Mouse (Mus musculus) neural tube, embryonic 10.5 days (tissue): Measurements from ENCODE around the gene Cep63.

Source experiments
- DNase-seq: peaks from one replicate; pipeline ENCODE4 v3.0.0-alpha.2; 2017; ENCODE audit warnings: low spot score; ENCODE audit errors: extremely low spot score

The Cep63 gene

GRCm38 (mm10) chr9:102632173-102632572 is 5.8 kb upstream of the Cep63 start:
- DNase-seq: no peak

- DNase-seq: no peak
Observed at GRCm38 (mm10) chr9:102631589-102632147, 5.3 kb upstream of the Cep63 start.

GRCm38 (mm10) chr9:102629052-102629451 is 2.7 kb upstream of the Cep63 start:
- no peak for DNase-seq

DNA sequence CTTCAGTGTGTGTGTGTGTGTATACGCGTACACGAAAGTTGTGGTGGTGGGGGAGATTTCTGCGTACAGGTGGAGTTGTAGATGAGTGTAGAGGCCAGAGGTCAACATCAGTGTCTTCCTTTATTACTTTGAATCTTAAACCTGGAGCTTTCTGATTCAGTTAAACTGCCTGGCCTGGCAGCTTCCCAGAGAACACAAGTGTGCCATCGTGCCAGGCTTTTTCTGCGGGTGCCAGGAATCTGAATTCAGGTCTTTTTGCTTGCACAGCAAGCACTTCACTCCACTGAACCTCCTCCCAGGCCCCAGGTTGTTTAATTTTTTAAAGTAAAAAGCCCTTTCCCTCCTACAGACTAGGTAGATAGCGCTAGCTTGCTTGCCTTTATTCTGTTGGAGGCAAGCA is 1.1 kb upstream of the Cep63 start:
- DNase-seq: no peak

DNA sequence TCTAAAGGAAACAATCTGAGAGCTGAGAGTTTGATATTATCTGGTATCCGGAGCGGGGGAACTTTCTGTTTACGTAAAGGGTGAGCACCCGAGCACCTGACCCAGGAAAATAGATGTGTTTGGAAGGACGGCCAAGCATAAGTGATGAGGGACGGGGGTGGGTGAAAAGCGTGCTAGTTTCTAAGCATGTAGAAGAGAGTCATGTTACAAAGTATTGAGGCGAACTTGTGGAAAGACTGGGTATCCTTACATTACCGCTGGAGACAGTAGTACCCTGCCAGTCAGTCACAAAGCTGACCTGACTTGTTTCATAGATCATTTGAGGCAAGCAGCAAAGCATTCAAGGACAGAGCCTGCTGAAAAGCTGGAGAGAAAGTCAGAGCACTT is 498 bp upstream of the Cep63 start:
- DNase-seq: no peak

- no peak for DNase-seq
Observed at GRCm38 (mm10) chr9:102625401-102625982, 842 bp downstream of the Cep63 start.

GRCm38 (mm10) chr9:102623581-102623980 is 2.8 kb downstream of the Cep63 start:
- DNase-seq: no peak

DNA sequence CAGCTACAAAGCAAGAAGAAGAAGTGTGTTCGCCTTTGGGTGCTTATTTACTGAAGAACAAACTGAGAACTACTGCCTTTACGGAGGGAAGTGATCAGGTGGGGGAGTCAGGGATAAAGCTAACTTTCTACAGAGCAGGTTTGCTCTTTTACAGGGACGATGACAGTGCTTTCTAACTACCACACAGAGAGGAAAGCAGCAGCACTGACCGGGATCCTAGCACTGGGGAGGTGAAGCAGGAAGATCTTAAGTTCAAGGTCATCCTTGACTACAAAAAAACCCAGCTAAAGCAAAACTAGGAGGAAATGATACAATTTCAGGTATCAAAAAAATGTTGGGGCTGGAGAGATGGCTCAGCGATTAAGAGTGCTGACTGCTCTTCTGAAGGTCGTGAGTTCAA is 3.5 kb downstream of the Cep63 start:
- no peak for DNase-seq

GRCm38 (mm10) chr9:102622192-102622857 is 4.0 kb downstream of the Cep63 start:
- peak; percentile 36 for DNase-seq

GRCm38 (mm10) chr9:102621385-102621784 is 4.9 kb downstream of the Cep63 start:
- no peak for DNase-seq

DNA sequence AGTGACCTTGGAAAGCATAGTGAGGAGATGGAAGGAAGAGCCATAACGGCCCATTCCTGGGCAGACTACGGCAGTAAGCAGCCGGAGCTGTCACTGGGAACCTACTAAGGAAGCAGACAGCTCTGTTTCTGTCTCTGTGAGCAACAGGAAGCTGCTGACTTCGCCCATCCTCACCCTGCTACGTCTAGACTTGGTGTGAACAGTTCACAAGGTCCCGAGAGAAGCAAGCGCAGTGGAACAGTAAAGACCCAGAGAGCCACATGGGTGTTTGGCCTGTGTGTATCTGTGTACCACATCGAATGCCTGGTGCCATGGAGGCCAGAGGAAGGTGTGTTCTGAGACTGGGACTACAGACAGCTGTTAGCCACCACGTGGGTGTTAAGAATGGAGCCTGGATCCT is 10.1 kb downstream of the Cep63 start:
- no peak for DNase-seq

- no peak for DNase-seq
Observed at GRCm38 (mm10) chr9:102615071-102615470, 11.3 kb downstream of the Cep63 start.

- no peak for DNase-seq
Observed at GRCm38 (mm10) chr9:102609221-102609620, 17.1 kb downstream of the Cep63 start.

DNA sequence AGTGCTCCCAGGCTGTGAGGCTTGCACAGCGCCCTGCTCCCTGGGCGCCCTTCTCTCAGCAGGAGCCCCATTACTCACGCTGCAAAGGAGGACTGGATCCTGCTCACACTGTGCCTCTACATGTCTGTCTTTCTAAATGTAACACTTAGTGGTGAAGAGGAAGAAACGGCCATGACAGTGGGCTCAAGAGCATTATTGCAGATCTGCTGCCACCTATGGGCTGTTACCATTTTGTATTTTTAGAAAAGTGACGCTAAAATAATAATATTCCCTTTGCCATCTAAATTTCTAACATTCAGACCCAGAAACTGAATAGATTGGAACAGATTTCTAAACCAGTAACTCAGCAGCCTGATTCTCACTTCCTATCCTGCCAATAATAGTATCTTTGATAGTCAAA is 18.9 kb downstream of the Cep63 start:
- no peak for DNase-seq

DNA sequence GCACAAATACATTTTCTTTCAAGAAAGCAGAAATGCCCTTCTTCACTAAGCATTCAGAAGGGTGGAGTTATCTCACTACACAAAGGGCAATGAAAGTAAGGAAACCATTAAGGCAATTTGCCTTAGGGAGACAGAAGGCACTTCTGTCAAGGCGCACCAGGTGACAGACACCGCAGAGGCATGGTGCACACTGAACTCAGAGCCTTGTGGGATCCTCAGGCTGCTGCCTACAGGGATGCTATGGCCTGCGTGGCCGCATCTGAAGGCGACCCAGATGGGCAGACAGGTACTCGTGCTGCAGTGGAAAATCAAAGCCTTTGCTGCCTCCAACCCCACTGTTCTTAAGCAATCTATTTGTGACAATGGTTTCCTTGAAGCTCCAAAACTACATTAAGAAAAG is 21.2 kb downstream of the Cep63 start:
- DNase-seq: no peak

DNA sequence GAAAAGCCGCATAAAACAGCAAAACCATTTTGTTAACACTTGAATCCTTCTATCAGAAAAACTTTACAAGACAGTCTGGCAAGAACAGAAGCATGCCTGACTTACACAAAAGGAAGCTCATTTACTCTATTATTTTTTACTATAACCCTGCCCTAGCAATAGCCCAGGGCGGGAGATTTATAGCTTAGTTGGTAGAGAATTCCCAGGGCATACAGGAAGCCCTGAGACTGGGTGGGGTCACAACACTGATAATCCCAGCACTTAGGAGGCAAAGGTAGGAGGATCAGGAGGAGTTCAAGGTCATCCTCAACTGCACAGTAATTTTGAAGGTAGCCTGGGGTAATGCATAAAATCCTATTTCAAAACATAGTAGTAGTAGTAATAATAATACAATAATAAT is 24.7 kb downstream of the Cep63 start:
- DNase-seq: no peak

DNA sequence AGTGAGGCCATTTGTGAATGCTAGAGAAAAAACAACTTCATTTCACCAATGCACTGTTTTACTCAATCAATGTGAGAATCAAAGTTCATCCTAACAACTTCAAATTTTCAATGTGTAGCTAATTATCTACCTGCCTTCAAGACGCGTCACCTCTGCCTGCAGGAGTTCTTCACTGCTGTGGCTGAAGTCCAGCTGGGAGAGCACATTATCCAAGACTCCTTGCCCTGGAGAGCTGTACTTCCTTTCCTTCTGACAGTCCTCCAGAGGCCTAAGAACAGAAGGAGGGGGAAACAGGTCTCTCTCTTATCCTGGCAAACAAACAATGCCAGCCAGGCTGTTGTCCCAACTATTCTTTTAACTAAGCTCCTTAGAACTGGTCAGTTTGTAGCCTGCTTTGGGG is 25.1 kb downstream of the Cep63 start:
- DNase-seq: no peak

- no peak for DNase-seq
Observed at GRCm38 (mm10) chr9:102595662-102596436, 30.5 kb downstream of the Cep63 start.

DNA sequence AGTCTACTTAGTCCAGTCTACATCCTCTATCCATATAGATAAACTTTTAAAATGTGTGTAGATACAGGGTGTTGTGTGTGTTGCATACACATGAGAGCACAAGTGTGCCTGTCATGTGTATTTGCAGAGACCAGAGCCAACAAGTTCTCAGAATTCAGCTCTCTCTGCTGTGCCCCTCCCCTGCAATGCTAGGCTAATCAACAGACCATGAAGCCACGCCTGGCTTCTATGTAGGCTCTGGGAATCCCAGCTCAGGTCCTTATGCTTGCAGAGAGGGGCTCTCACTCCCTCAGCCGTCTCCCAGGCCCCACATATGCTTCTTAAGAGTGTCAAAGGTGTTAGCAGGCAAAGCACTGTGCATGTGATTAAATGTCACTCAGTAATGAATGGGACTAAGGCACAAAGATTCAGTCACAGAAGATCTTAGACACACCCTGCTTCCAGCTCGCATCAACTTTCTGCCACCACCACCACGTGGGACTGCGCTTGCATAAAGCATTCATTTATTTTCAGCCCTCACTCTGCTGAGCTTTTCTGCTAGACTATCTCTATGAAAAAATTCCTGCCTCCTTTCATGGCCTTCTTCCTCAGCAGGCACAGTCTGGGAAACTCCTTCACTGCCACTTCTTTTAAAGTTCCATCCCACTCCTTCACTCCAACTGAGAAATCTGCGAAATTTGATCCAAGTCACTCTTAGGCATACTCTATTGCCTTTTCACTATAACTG is 31.5 kb downstream of the Cep63 start:
- DNase-seq: no peak

DNA sequence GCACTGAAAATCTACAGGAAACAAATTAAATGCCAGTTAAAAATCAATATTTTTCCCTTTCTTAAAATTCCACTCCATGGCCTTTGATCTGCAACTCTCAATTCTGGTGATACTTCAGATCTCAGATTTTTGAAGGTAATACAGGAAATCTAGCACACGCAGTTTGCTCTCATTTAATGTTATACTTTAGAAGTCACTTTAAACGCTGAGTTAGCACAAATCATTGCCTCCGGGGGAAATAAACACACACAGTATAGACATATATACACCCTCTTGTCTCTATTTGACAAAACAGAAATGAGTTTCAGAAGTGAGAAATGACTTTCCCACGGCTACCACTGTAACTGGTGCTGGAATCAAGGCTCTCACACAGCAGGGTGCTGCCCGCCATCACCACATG is 39.0 kb downstream of the Cep63 start:
- DNase-seq: no peak

- DNase-seq: no peak
Observed at GRCm38 (mm10) chr9:102581921-102582469, 44.3 kb downstream of the Cep63 start.
